Mouse (Mus musculus): ENCODE data around the gene Wnk4.

Wnk4 gene

DNA sequence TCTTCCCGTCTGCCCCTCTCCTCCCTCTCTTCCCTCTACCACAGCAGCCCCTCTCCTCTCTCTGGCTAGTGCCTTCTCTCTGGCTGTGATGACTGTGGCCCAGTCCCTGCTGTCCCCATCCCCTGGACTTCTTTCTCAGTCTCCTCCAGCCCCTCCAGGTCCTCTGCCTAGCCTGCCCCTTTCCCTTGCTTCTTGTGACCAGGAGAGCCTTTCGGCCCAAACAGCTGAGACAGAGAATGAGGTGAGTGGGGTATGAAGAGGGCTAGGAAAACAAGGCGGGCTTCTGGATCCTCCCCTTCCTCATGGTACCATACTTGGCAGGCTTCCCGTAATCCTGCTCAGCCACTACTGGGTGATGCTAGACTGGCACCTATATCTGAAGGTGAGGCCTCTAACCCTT lies 14.9 kb downstream of the Wnk4 start:
- in situ Hi-C loops (cut with MboI, MseI), result no loop called here

DNA sequence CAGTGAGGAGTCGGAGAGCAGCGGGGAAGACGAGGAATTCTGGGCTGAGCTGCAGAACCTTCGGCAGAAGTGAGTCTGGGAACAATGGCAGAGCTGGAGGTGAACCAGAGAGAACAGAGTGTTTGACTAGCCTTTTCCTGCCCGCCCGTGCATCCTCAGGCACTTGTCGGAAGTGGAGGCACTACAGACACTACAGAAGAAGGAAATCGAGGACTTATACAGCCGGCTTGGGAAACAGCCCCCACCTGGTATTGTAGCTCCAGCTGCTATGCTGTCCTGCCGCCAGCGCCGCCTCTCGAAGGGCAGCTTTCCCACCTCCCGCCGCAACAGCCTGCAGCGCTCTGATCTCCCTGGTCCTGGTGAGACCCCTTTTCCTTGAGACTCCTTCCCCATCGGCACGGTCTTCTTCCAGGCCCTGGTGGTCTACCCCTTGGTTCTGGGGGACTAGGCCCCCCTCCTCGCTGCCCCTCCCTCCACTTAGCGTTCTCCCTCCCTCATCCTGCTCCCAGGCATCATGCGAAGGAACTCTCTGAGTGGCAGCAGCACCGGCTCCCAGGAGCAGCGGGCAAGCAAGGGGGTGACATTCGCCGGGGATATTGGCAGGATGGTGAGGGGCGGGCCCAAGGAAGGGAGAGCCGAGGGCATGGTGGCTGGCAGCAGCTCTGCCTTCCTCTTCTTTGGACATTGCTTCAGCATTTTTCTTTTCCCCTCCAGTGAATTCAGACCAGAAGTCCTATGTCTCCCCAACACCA lies 16.1 kb downstream of the Wnk4 start:
- in situ Hi-C loops (cut with MboI, MseI), result no loop called here

DNA sequence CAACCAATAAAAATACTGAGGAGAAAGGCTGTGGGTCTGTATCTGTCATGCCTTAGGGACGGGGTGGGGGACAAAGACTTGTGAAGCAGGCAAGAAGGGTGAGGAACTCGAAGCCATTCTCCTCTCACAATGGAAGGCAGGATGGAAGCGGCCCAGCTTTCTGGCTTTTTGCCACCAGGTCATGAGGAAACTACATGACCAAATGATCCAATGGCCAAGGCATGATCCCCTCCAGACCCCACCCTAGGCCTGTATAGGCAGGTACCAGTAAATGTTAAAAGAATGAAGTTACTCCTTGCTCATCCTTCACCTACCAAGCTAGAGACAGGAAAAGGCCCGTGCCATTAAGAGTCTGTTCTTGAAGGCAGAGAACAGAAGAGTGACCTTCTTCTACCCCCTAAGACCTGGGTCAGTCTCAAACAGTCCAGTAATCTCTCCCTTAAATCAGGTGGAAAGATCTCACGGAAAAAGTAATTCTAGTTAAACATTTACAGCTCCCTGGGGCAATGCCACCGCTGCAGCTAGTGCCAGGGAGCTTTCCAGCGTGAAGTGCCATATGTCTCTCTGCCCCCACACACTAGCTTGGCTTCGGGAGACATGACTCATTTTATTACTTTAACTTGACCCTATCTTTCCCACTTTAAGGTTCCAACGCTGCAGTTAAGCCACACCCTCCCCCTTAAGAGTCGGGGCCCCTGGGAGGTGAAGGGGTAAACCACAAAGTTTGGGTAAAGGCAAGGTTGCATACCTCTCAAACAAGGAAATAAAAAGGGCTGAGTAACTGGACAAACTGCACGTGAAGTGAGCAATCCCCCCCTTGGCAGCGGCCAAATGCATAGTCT lies 17.2 kb downstream of the Wnk4 start:
- in situ Hi-C loops (cut with MboI, MseI), result no loop called here

GRCm38 (mm10) chr11:101278223-101279192 lies 18.1 kb downstream of the Wnk4 start, which contains the start of the genes Cntd1 and Coa3:
Cntd1 (plus strand) TSS chr11:101279012.
Coa3 (minus strand) TSS chr11:101279114.
- in situ Hi-C loops (cut with MboI, MseI), result no loop called here

DNA sequence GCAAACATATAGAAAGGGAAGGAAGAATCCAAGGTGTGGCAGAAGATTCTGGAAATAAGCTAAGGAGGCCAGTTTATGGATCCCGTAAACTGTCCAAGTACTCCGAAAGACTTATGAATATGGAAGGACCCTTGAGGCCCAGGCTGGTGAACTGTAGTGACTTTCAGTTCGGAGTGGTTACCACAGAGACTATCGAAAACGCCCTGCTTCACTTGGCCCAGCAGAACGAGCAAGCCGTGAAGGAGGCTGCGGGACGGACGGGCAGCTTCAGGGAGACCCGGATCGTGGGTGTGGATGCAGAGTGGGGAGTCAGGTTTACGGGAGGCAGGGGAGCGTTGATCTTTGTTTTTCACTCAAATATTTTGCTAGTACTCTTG lies 18.8 kb downstream of the Wnk4 start:
- in situ Hi-C loops (cut with MboI, MseI), result no loop called here

DNA sequence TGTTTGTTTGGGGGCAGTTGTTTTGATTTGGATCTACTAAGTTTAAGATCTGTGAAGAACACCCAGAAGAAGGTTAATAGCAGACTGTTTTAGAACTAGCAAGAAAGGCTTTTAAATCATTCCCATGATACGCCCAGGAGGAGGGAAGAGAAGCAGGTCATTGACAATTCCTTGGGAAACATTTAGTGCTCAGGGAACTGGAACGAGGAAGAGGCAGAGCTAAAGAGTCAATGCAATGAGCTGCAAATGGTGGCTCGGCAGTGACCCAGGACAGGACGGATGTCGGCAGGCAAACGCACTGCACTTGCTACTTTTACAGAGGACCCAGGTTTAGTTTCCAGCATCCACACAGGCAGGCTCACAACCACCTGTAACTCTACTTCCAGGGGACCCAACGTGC lies 20.5 kb downstream of the Wnk4 start:
- in situ Hi-C loops (cut with MboI, MseI), result no loop called here

DNA sequence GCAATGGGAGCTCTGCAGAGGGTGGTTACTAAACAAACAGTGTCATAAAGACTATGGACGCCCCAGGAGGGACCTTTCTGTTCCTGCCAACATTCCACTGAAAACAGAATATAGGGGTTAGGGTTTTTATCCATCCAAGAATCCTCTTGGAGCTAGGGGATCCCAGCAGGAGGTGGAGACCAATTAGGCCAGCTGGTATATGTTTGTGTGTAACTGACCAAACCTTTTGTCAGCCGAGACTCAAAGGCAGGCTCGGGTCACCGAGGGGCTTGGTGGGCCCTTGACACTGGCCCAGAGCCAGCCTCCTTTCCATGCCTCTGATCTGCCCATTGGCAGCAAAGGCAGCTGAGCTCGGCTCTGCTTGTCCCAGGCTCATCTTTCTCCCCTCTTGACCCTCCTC lies 22.5 kb downstream of the Wnk4 start:
- in situ Hi-C loops (cut with MboI, MseI), result no loop called here

- in situ Hi-C loops (cut with MboI, MseI), result no loop called here
Observed at GRCm38 (mm10) chr11:101283805-101284204, 23.4 kb downstream of the Wnk4 start.

DNA sequence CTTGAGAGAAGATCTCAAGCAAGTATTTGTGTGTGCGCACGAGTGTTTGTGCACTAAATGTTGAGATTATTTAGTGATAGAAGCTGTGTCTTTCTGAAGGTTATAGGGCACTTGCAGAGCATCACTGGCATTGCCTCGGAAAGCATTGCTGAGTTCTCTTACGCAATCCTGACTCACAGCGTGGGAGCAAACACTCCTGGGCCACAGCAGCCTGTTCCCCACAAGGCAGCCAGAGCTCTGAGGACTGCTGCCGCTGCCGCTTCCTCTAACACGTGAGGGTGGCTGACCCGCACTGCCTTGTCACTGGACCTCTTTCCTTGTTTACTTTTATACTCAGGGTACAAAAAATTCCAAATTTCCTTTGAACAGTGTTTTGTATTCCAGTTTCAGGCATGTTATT lies 26.9 kb downstream of the Wnk4 start:
- in situ Hi-C loops (cut with MboI, MseI), result no loop called here

- in situ Hi-C loops (cut with MboI, MseI), result no loop called here
Observed at GRCm38 (mm10) chr11:101291231-101291630, 30.9 kb downstream of the Wnk4 start.

- in situ Hi-C loops (cut with MboI, MseI), result no loop called here
Observed at GRCm38 (mm10) chr11:101295191-101295590, 34.8 kb downstream of the Wnk4 start.

GRCm38 (mm10) chr11:101300881-101301280 lies 40.5 kb downstream of the Wnk4 start:
- in situ Hi-C loops (cut with MboI, MseI), result no loop called here

- in situ Hi-C loops (cut with MboI, MseI), result no loop called here
Observed at GRCm38 (mm10) chr11:101301299-101302003, 41.1 kb downstream of the Wnk4 start.

DNA sequence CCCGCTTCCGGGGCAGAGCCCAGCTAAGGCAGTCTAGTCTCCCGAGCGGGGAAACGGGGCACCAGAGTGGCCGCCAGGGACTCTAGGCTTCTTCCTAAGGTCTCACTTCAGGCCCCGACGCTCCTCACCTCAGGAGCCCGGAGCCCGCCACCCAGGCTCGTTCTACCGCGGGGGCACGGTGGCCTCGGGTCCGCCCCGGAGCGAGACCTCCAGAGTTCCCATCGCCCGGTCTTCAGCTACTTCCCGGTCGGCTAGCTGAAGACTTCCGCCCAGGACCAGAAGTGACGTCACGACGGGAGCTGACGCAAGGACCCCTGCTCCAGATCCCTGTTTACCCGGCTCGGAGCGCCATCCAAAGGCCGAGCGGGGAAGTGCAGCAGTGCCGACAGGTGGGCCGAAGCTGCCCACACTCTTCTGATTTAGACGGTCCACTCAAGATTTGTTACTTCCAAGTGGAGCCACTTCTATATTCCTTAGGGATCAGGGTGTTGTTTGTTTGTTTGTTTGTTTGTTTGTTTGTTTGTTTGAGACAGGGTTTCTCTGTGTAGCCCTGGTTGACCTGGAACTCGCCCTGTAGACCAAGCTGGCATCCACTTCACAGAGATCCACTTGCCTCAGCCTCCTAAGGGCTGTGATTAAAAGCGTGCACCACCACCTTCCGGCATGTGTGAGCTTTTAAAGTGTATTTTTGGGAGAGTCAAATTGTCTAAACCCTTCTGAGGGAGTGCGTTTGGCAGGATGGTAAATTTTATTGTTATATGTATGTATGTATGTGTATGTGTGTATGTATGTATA lies 41.8 kb downstream of the Wnk4 start, which contains the start of gene Becn1:
Gene Becn1, minus strand, starts transcription at position 283 of the 795 bp plus-strand sequence.
- in situ Hi-C loops (cut with MboI, MseI), result no loop called here

DNA sequence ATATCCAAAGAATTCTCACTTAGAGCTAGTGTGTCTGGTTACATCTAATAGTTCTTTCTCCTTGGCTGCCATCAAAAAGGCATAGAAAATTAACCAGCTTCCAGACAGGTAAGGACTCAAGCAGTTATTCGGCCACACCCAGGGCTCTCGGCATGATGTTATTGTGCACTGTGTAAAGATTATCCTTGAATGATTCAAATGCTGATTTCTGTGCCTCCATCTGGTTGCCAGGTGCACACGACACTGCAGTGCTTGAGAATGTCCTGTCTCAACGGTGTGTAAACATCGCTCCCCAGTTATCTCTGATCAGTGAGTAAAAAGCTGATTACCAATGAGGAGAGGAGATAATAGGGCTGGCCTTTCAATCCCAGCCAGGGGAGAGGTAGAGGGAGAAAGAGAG lies 47.4 kb downstream of the Wnk4 start:
- in situ Hi-C loops (cut with MboI, MseI), result no loop called here

GRCm38 (mm10) chr11:101311083-101311482 lies 50.7 kb downstream of the Wnk4 start:
- in situ Hi-C loops (cut with MboI, MseI), result no loop called here

DNA sequence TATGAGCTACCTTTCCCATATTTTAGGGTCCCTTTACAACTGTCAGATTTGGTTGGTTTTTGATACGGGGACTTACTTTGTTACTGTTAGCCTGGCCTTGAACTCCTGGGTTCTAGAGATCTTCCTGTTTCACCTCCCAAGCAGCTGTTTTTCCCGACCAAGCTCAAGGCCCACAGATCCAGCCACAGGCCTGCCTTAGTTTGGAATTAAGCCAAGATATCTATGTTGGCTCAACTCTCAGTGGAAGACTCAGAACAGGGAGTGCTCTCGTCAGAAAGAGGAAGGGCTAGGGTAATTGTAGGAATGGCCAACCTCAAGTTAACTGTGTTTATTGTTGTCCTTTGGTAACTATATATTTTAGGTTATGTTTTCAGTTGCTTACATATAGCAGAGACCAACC lies 51.8 kb downstream of the Wnk4 start:
- in situ Hi-C loops (cut with MboI, MseI), result no loop called here

GRCm38 (mm10) chr11:101314567-101314966 lies 54.2 kb downstream of the Wnk4 start:
- in situ Hi-C loops (cut with MboI, MseI), result no loop called here

DNA sequence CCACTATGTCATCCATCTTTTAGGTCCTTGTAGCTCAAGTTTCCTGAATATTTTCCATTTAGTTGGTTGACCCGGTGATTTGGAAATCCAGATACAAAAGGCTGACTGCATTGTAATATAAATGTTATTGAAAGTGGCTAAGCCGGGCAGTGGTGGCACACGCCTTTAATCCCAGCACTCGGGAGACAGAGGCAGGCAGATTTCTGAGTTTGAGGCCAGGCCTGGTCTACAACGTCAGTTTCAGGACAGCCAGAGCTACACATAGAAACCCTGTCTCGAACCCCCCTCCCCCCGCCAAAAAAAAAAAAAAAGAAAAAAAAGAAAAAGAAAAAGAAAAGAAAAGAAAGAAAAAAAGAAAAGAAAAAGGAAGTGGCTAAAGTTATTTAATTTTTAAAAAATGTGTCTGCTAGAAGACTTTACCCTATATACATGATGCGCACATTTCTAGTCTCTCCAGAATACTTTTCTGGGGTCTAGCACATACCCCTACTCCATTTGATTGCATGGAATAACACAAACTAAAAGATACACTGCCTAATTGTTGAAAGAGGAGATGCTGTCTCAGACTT lies 54.8 kb downstream of the Wnk4 start:
- in situ Hi-C loops (cut with MboI, MseI), result no loop called here

Measured in T-helper 2 cell (primary cell).